13 mouse cellular contexts compared by ENCODE assay signal in genomic region chr2:101992574-101993310, GRCm38 (mm10).
DNase-seq lines count a peak whose midpoint lies in the region; ATAC-seq and TF ChIP-seq lines count a peak whose summit lies in the region.
"Had no signal": no experiment of that assay in that cellular context is flagged by ENCODE, and none has a peak within 500 bp of the region (broad histone marks: within the 10 kb centered on the region; RNA-seq: fewer than 3 reads in every experiment).

No protein-coding gene starts in this region.

- no peaks in the 10 kb centered on the region for H3K36me3 ChIP-seq in midbrain, embryonic 15.5 days (replicated peaks)
- H3K36me3 ChIP-seq: liver, embryonic 12.5 days had no signal

- peaks cover 7% of the 10 kb centered on the region for H3K4me1 ChIP-seq in bone marrow, adult 2 months (ENCODE audit: control insufficient read depth, insufficient read depth, low read length)
- peaks cover 15% of the 10 kb centered on the region for H3K4me1 ChIP-seq in midbrain, embryonic 15.5 days

- 50% methylated on average over 9 of the region's 9 CpGs for WGBS in bone marrow, adult 2 months
- WGBS in midbrain, embryonic 15.5 days: 92% methylated on average over 9 of the region's 9 CpGs

- peak; percentile 46 to 58 for DNase-seq in spleen, postnatal 36 days (ENCODE audit: low spot score in 2 of 2)
- DNase-seq in spleen, postnatal 4 days (ENCODE audit: low spot score in 2 of 2): no peak
- peak; percentile 5 to 28 for DNase-seq in natural killer cell, adult 2 months (ENCODE audit: low spot score in 2 of 2)
- no peak for DNase-seq in right cerebral cortex, postnatal 25 days
- no peak for DNase-seq in urinary bladder, postnatal 14 days (ENCODE audit: low spot score)
- DNase-seq: cerebellum, postnatal 25 days; heart, adult 11 months; lung, postnatal 4 days had no signal

- peak overlapping the region; percentile 29 for H3K27ac ChIP-seq in bone marrow, adult 2 months (ENCODE audit: control insufficient read depth, insufficient read depth, low read depth, low read length, poor library complexity)
- H3K27ac ChIP-seq in midbrain, embryonic 15.5 days: no peak overlapping the region
- H3K27ac ChIP-seq: hindbrain, embryonic 14.5 days; liver, embryonic 12.5 days had no signal

- no peaks in the 10 kb centered on the region for H3K27me3 ChIP-seq in midbrain, embryonic 15.5 days (replicated peaks)
- H3K27me3 ChIP-seq: liver, embryonic 12.5 days had no signal

- H3K9ac ChIP-seq in midbrain, embryonic 15.5 days: no peak overlapping the region
- H3K9ac ChIP-seq: hindbrain, embryonic 14.5 days; liver, embryonic 12.5 days had no signal

- ATAC-seq in midbrain, embryonic 15.5 days (replicated peaks): no peak
- ATAC-seq: forebrain, embryonic 16.5 days; liver, embryonic 12.5 days had no signal

- TF ChIP-seq POLR2A in bone marrow, adult 2 months (IDR thresholded peaks at IDR 0.05; ENCODE audit: borderline replicate concordance, control insufficient read depth, low read depth, low read length): no peak

- H3K4me3 ChIP-seq in bone marrow, adult 2 months (replicated peaks; ENCODE audit: control insufficient read depth, low read depth, low read length): no peak overlapping the region
- H3K4me3 ChIP-seq in midbrain, embryonic 15.5 days: no peak overlapping the region
- H3K4me3 ChIP-seq: liver, embryonic 12.5 days had no signal

- no peak for TF ChIP-seq CTCF in bone marrow, adult 2 months (IDR thresholded peaks at IDR 0.05; ENCODE audit: control insufficient read depth, insufficient read depth, low read length)

- H3K9me3 ChIP-seq in midbrain, embryonic 15.5 days: no peaks in the 10 kb centered on the region
- H3K9me3 ChIP-seq: liver, embryonic 12.5 days had no signal

- H3K4me2 ChIP-seq in midbrain, embryonic 15.5 days: no peak overlapping the region
- H3K4me2 ChIP-seq: hindbrain, embryonic 14.5 days; liver, embryonic 12.5 days had no signal

Comparison
In these comparisons a context has a peak if more than half of its experiments do, and no peak if none do; other contexts are left out.
1. DNase-seq: peak in spleen, postnatal 36 days (2 of 2) and natural killer cell, adult 2 months (2 of 2); none in spleen, postnatal 4 days (0 of 2), right cerebral cortex, postnatal 25 days (single experiment) and urinary bladder, postnatal 14 days (single experiment).